Mouse (Mus musculus) G1E (cell line): ENCODE results near the gene Pcnt.

Experiments used
- CTCF ChIP-seq: IDR thresholded peaks from 2 replicates; pipeline ENCODE4 v1.5.1; 2012; ENCODE audit warnings: low read depth, low read length, inconsistent platforms, mixed read lengths
- GATA1 ChIP-seq: IDR thresholded peaks from 2 replicates; pipeline ENCODE4 v1.6.1; 2012; ENCODE audit warnings: borderline replicate concordance, low read length, inconsistent platforms, mixed read lengths
- POLR2AphosphoS5 ChIP-seq: IDR thresholded peaks from 2 replicates; pipeline ENCODE4 v1.6.1; 2012; ENCODE audit warnings: low read depth, low read length, inconsistent platforms; ENCODE audit not compliant: insufficient replicate concordance
- TAL1 ChIP-seq: conservative IDR thresholded peaks from 2 replicates; pipeline ENCODE4 v1.6.1; 2012; ENCODE audit warnings: low read depth, low read length, inconsistent platforms, mixed read lengths

DNA sequence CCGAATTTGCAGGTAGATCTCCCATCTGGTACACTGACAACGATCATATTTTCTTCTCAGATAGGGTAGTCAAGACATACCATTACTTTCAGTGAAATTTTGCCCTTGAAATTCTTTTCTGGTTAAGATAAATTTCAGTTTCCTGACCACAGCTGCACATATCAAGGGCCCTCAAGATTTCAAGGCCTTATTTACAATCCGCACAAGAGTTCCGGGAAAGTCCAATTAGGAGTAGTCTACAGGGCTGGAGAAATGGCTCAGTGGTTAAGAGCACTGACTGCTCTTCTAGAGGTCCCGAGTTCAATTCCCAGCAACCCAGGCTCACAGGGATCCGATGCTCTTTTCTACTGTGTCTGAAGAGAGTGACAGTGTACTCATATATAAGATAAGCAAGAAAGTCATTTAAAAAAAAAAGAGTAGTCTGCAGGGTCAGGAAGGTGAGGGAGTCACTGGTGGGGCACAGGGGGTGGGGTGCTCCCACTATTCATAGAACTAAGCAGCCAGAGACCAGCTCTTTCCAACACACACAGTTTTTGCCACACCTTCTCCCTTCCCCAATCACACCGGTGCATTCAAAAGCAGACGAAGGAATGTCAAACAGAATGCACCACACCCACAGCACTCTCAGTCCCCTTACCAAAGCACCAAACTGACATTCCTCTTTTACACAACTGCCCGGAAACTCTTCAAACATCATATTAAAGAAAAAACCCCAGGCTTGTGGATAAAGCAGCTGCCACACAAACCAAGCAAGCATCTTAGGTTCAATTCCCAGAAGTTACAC lies 3.3 kb downstream of the Pcnt start:
- no peak for TF ChIP-seq CTCF
- no peak for TF ChIP-seq GATA1
- TF ChIP-seq POLR2AphosphoS5: no peak
- no peak for TF ChIP-seq TAL1
